Mouse (Mus musculus) embryo, embryonic 11 days (tissue): ENCODE measurements around the gene Arhgap28.

Source experiments
- DNase-seq: peaks from one replicate; pipeline ENCODE4 v3.0.0-alpha.2; 2015

Arhgap28 gene

GRCm38 (mm10) chr17:67930957-67931356 is 73.0 kb downstream of the Arhgap28 start:
- DNase-seq: no peak

- no peak for DNase-seq
These were observed 73.5 kb downstream of the Arhgap28 start for GRCm38 (mm10) chr17:67930467-67930866.

GRCm38 (mm10) chr17:67928280-67928679 is 75.6 kb downstream of the Arhgap28 start:
- no peak for DNase-seq

GRCm38 (mm10) chr17:67927864-67928263 is 76.1 kb downstream of the Arhgap28 start:
- no peak for DNase-seq

GRCm38 (mm10) chr17:67919959-67920358 is 84.0 kb downstream of the Arhgap28 start:
- no peak for DNase-seq

- no peak for DNase-seq
These were observed 85.7 kb downstream of the Arhgap28 start for GRCm38 (mm10) chr17:67918201-67918600.

GRCm38 (mm10) chr17:67916901-67917300 is 87.0 kb downstream of the Arhgap28 start:
- no peak for DNase-seq

- DNase-seq: peak; percentile 69
These were observed 91.3 kb downstream of the Arhgap28 start for GRCm38 (mm10) chr17:67912640-67913039.

- no peak for DNase-seq
These were observed 91.9 kb downstream of the Arhgap28 start for GRCm38 (mm10) chr17:67912051-67912450.

- no peak for DNase-seq
These were observed 95.4 kb downstream of the Arhgap28 start for GRCm38 (mm10) chr17:67908537-67908936.

GRCm38 (mm10) chr17:67908137-67908536 is 95.8 kb downstream of the Arhgap28 start:
- DNase-seq: no peak

GRCm38 (mm10) chr17:67907532-67908054 is 96.3 kb downstream of the Arhgap28 start:
- DNase-seq: no peak

- no peak for DNase-seq
These were observed 97.7 kb downstream of the Arhgap28 start for GRCm38 (mm10) chr17:67906236-67906635.

GRCm38 (mm10) chr17:67904315-67904944 is 99.5 kb downstream of the Arhgap28 start:
- no peak for DNase-seq

GRCm38 (mm10) chr17:67902847-67903246 is 101.1 kb downstream of the Arhgap28 start:
- DNase-seq: no peak

- DNase-seq: no peak
These were observed 102.8 kb downstream of the Arhgap28 start for GRCm38 (mm10) chr17:67901161-67901560.

GRCm38 (mm10) chr17:67899376-67899775 is 104.5 kb downstream of the Arhgap28 start:
- no peak for DNase-seq

- no peak for DNase-seq
These were observed 107.5 kb downstream of the Arhgap28 start for GRCm38 (mm10) chr17:67896413-67896812.

GRCm38 (mm10) chr17:67889481-67890325 is 114.2 kb downstream of the Arhgap28 start:
- no peak for DNase-seq

GRCm38 (mm10) chr17:67888081-67888480 is 115.8 kb downstream of the Arhgap28 start:
- DNase-seq: no peak

GRCm38 (mm10) chr17:67886326-67886725 is 117.6 kb downstream of the Arhgap28 start:
- DNase-seq: no peak

- no peak for DNase-seq
These were observed 126.3 kb downstream of the Arhgap28 start for GRCm38 (mm10) chr17:67877599-67877998.

GRCm38 (mm10) chr17:67869731-67870601 is 134.0 kb downstream of the Arhgap28 start:
- peak; percentile 85 for DNase-seq
